Mouse (Mus musculus) frontal cortex, postnatal 10 days (tissue): ENCODE data around the gene Ehmt2.

Experiments
- DNase-seq, 2 experiments: peaks; one replicate each; pipeline ENCODE4 v3.0.0; 2022; ENCODE audit warnings: low spot score in 2 of 2, mixed read lengths in 1 of 2

Gene Ehmt2

GRCm38 (mm10) chr17:34898160-34898586 is at the start of gene Ehmt2, which contains the start of gene C2:
TSS of gene Ehmt2 (plus strand) at chr17:34898469.
TSS of gene C2 (minus strand) at chr17:34898265.
- peak; percentile 65 to 83 for DNase-seq

GRCm38 (mm10) chr17:34849722-34850516 is 48.4 kb upstream of the Ehmt2 start, which contains the start of the genes Skiv2l and Nelfe:
TSS of gene Skiv2l (minus strand) at chr17:34850210.
TSS of gene Nelfe (plus strand) at chr17:34850391.
- DNase-seq: peak; percentile 98

GRCm38 (mm10) chr17:34850517-34851125 is 47.6 kb upstream of the Ehmt2 start:
- DNase-seq: peak in 1 of 2 experiments; percentile 42

GRCm38 (mm10) chr17:34853511-34853910 is 44.8 kb upstream of the Ehmt2 start:
- no peak for DNase-seq

GRCm38 (mm10) chr17:34854761-34855160 is 43.5 kb upstream of the Ehmt2 start:
- DNase-seq: no peak

GRCm38 (mm10) chr17:34855825-34856224 is 42.4 kb upstream of the Ehmt2 start:
- no peak for DNase-seq

- DNase-seq: no peak
Observed at GRCm38 (mm10) chr17:34858670-34859069, 39.6 kb upstream of the Ehmt2 start.

GRCm38 (mm10) chr17:34860514-34860913 is 37.8 kb upstream of the Ehmt2 start:
- DNase-seq: no peak

- DNase-seq: no peak
Observed at GRCm38 (mm10) chr17:34861704-34862415, 36.4 kb upstream of the Ehmt2 start.

- DNase-seq: no peak
Observed at GRCm38 (mm10) chr17:34862416-34863081, 35.7 kb upstream of the Ehmt2 start, which contains the start of gene Cfb. TSS of gene Cfb (minus strand) at chr17:34862518.

- DNase-seq: no peak
Observed at GRCm38 (mm10) chr17:34865981-34866380, 32.3 kb upstream of the Ehmt2 start.

GRCm38 (mm10) chr17:34874321-34874720 is 23.9 kb upstream of the Ehmt2 start:
- no peak for DNase-seq

GRCm38 (mm10) chr17:34879336-34879879 is 18.9 kb upstream of the Ehmt2 start, which contains the start of gene Zbtb12:
TSS of gene Zbtb12 (plus strand) at chr17:34879483.
- no peak for DNase-seq

- no peak for DNase-seq
Observed at GRCm38 (mm10) chr17:34881166-34881565, 17.1 kb upstream of the Ehmt2 start.

GRCm38 (mm10) chr17:34881683-34882310 is 16.5 kb upstream of the Ehmt2 start, which contains the start of gene Gm20547:
TSS of gene Gm20547 (minus strand) at chr17:34882042.
- no peak for DNase-seq

GRCm38 (mm10) chr17:34883332-34883731 is 14.9 kb upstream of the Ehmt2 start:
- DNase-seq: no peak

GRCm38 (mm10) chr17:34884704-34885103 is 13.6 kb upstream of the Ehmt2 start:
- no peak for DNase-seq

- no peak for DNase-seq
Observed at GRCm38 (mm10) chr17:34885615-34886014, 12.7 kb upstream of the Ehmt2 start.

GRCm38 (mm10) chr17:34887942-34888341 is 10.3 kb upstream of the Ehmt2 start:
- DNase-seq: no peak

- no peak for DNase-seq
Observed at GRCm38 (mm10) chr17:34890074-34890743, 8.1 kb upstream of the Ehmt2 start.
